Mouse (Mus musculus) left cerebral cortex, postnatal 4 days (tissue): ENCODE measurements around the gene Arhgap15. TPM values are rescaled to one million over a fixed set of nuclear protein-coding genes. Genes with fewer than 3 reads are reported as not detected.
A peak's percentile ranks its signal among the peaks of the same experiment; 100 is the strongest.

ENCODE experiments used
- DNase-seq: peaks from one replicate; pipeline ENCODE4 v3.0.0-alpha.2; 2022
- intact Hi-C: fragments of 180-260 bp; cut with DNase I; formaldehyde crosslinking; loops from one replicate; pipeline ENCODE4 v1.15.1; 2025
- total RNA-seq, 2 experiments: library from RNA; stranded (reverse); gene quantifications; 2 replicates each; pipeline ENCODE4 v1.2.3; 2021

Gene Arhgap15
- total RNA-seq, 2 experiments from 2014 or later, result 2.1 to 2.6 TPM

DNA sequence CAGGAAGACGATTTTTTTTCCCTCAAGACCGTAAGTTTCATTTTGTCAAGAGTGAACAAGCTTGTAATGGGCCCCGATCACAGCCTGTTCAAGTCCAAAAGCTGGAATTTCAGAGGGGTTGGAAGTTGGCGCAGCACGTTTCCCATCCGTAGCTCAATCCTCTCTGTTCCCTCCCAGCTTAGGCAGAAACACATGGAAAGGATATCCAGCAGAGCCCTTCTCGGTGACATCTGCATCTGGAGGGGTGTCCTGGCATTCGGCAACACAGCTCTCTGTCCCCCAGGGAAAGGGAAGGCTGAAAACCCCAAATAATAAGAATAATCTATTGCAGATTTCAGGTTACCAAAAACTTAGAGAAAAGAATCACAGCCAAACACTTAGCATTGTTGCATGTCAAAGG lies 354.7 kb downstream of the Arhgap15 start:
- intact Hi-C loops, result no loop called here
- no peak for DNase-seq

DNA sequence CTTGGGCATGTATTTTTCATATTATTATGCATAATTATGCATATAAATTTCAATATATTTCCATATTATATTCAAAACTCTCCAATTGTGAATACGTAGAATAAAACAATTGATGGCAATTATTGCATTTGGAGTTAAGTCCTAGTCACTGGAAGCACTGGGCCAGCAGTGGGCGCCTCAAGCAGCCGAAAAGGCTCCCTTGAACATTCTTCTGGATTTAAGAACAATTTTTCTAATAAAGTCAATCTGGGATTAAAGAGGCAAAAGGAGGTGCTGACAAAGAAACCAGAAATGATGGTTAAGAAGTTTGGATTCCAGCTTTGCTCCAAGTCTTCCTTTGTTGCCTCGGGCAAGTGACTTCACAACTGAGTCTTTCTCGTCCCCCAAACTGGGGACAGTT lies 355.1 kb downstream of the Arhgap15 start:
- peak; percentile 22 for DNase-seq
- intact Hi-C loops, result no loop called here

DNA sequence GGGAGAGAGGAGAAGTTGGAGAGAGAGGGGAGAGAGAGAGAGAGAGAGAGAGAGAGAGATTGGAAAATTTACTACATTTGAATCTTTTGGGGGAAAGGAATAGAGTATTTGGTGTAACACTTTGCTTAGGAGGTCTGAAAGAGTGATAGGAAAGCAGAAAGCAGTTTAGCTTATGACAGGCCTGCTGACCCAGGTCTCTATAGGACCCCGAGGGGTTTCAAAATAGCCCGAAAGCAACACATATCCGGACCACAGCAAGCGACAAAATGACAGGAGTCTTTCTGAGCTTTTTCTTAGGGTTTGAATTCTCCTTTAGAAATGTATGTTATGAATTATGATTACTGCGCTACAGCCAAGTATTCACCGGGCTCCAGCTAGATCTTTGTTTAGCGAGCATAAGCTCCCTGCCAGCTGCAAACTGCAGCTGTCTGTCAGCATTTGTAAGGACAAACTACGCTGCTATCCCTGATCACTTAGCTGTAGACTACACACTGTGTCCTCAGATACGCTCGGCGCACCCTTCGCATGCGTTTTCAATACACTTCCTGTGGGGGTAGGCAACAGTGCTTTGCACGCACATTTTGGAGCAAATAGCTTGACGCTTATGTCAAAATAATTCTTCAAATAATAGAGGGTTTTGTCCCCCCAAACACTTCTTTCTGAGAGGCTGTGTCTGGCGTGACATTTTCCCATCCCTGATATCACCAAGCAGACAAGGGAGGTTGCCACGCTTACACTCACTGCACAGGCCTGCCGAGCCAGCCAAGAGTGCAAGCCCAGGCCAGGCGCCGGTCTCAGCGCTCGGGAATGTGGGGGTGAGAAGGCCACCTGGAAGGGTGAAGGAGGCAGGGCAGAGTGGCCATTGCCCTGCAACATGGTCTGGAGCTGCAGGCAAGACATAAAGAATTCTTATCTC lies 355.9 kb downstream of the Arhgap15 start:
- peak; percentile 25 for DNase-seq
- intact Hi-C loops, result no loop called here

DNA sequence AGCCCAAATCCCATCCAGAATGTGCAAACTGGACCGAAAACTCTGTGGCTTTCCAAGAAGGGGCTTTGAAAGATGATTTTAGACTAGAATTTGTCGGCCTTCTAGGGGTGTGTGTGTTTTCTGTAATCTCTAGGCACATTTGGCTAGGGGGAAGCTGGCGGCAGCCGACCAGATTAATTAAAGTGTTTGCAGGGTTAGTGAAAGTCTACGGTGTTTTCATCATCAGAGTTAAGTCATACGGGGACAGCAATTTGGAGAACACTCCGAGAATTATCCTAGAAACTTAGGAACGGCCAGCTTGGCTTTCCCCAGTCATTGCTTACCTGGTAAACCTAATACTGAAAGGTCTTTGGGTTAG lies 356.6 kb downstream of the Arhgap15 start:
- DNase-seq, result no peak
- intact Hi-C loops, result no loop called here

DNA sequence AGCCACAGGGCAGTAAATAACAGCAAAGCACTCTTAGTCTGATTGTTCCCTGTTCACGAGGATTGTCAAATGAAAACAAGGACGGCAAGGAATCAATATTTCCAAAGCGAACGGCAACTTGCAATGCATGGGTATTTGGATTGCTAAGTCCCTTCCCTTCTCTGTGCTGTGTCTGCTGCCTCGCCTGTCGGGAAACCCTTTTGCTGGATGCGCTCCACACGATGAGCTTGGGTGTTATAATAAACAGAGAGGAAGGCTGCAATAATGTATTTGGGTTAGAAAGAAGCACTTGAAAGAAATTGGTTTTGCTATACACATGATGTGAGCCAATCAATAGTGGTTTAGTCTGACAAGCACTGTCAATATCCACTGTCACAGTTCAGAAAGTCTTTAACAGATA lies 357.7 kb downstream of the Arhgap15 start:
- intact Hi-C loops, result no loop called here
- DNase-seq, result no peak

DNA sequence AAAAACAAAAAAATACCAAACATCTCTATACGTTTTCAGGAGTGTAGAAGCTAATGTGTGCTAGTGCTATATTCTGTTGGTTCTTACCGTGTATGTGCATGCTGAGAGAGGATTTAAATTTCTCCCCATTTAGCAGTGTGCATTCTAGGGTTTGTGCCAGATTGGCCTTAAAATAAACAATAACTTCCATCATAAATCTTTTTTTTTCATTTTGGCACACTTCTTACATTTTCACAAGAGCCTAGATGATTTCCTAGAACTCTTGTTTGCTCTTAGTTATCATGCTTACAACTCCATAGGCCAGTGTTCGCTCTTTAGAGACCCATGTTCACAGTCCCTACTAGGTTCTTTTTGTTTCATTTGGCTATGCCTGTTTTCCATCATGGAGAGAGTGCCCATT lies 362.7 kb downstream of the Arhgap15 start:
- intact Hi-C loops, result no loop called here
- DNase-seq, result no peak

DNA sequence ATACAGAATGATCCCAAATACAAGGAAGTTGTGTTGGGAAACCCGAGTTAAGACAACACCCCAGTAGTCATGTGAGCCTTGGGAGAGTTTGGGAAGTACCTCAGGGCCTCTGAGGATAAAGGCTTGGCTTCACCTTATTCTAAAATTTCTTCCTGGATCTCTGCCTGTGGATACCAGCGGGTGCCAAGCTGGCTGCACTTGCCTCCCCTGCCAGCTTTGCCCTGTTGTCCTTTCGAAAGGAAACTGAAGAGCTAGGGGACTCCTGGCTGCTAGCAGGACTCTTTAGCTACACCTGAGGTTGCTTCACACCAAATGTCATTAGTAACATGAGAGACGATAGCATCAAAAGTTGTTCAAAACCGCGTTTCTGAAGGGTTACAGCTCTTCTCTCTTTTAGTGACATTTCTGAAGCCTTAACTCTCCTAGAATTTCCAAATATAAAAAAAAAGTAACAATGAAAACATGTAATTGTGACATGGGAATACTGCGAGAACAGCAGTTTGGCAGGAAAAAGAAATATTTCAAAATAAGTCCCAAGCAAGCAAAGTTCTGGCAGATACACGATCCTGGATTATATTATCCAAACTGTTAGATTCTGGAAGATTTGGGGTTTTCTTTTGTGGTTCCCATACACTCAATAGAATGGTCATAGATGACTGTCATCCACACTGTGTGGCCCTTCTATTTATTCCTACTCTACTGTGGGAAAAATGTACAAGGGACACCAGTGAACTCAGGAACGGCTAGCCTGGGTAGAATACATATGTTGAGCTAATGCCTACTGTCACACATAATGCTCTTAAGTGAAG lies 364.6 kb downstream of the Arhgap15 start:
- no peak for DNase-seq
- intact Hi-C loops, result no loop called here

DNA sequence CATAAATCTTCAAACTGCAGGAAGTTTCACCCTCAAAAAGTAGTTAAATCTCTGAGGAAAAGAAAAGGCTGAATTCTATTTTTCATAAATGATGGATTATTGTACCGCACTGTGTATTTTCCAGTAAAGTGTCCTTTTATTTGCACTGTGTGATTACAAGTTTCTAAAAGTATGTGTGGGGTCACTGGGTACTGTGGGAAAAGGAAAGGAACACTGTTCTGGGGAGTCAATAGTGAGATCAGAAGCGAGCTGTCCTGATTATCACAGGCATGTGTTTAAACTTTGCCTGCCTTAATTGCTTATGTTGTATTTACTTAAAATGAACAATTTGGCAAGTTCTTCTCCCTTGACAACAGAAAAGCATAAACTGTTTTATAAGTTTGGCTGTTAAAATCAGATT lies 365.7 kb downstream of the Arhgap15 start:
- DNase-seq, result no peak
- intact Hi-C loops, result no loop called here

DNA sequence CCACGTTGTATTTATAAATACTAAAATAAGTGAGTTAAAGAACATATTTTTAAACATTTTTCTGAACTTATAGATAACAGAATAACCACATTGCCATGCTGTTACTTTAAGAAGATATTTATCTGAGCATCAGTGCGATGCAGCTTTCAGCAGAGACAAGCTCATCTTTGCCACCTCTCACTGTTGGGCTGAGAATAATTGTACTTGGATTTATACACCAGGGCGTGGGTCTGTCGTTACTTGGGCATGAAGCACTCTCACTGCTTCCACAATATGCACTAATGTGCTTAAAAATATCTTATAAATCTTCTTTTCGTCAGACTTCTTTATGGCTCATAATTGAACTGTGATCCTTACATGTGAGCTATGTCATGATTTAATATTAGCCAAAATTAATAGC lies 372.5 kb downstream of the Arhgap15 start:
- intact Hi-C loops, result no loop called here

DNA sequence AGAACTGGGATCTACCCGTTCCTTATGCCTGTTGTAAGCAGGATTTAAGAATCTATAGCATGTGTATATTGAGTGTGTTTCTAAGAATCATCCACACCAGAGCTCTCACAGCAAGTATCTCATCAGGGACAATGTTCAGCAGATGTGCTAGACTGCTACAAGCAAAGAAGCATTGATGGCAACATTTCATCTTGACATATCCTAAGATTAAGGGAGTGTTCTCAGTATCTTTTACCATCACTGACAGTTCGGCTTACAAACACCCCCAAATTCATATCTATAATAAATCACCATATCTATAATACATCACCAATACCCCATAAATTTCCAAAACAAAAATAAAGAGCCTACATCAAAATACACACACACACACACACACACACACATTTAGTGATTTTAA lies 374.6 kb downstream of the Arhgap15 start:
- no peak for DNase-seq
- intact Hi-C loops, result no loop called here

More for the DNA sequence above, 372.5 kb downstream of the Arhgap15 start:
- no peak for DNase-seq

DNA sequence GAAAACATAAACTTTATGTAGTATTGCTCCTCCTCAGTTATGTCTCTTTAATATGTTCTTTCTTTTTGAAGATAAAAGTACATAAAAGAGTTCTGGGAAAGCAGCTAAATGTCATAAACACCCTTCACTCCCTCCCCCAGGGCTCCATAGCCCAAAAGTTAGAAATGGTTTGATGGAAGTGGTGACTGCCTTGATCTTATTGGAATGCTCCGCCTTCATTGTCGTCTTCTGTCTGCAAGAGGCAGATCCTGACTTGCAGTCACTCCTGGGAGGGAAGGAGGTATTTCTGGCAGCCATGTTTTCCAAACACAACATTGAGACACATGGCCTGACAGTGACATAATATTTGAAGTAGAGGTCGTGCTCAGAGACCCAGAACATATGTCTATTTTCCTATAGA lies 375.5 kb downstream of the Arhgap15 start:
- DNase-seq, result no peak
- intact Hi-C loops, result no loop called here

DNA sequence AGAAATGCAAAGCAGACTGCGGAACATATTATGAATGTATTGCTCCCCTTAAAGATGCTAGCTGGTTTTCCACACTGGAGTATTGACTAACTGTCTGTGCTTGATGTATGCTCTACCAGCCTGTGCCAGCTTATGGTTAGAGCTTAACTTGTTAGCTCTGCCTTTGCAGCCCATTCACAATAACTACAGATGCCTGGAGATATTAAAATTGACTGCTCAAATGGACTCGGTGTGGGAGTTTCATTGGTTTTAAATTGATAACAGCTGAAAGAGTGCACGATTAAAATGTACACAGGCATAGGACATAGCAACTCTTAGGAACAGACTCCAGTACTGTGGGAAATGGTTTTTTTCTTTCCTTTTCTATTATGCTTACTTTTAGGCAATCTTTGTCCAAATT lies 376.1 kb downstream of the Arhgap15 start:
- intact Hi-C loops, result no loop called here

DNA sequence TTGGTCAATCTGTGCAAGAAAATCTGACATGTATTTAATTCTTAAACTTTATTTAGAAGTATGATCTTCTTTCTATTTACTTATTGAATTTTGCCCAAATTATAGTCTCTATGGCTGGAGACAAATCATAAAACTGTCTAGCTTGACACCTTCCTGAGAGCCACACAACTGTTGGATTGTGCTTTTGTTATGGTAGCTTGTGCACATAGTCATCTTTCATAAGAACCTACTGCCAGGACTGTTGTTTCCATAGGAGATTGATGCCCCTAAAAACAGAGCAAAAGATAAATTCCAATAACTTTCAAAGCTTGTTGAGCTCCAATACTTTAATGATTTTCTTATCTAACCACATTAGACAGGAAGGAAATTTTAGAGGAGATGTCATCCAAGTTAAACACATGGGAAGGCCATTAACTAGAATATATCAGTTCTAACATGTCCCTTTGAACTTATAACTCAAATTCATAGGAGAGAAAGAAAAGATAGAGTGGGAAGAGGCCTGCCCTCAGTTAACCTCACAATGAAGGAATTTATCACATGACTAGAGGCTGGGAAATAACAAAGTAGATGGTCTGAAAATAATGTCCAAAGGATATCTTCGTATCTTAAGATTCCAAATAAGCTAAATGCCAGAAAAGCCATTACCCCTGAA lies 377.5 kb downstream of the Arhgap15 start:
- no peak for DNase-seq
- intact Hi-C loops, result no loop called here

More for the DNA sequence above, 376.1 kb downstream of the Arhgap15 start:
- DNase-seq, result no peak

DNA sequence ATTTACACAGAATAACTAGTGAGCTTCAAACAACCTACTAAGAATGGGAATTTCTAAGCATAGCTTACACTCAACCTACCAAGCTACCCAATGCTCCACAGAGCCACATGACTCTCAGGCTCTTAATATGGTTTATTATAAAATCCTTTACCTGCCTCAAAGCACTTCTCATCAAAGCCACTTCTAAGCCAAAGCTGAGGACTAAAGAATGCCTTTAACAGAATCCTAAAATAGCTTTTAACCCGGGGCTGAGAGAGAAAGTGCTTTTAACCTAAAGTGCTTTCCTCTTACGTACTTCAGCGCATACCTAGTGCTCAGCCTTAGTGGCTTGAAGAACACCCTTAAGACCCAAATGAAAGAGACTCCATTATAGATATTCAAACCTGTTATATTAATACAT lies 380.9 kb downstream of the Arhgap15 start:
- intact Hi-C loops, result no loop called here
- DNase-seq, result no peak

DNA sequence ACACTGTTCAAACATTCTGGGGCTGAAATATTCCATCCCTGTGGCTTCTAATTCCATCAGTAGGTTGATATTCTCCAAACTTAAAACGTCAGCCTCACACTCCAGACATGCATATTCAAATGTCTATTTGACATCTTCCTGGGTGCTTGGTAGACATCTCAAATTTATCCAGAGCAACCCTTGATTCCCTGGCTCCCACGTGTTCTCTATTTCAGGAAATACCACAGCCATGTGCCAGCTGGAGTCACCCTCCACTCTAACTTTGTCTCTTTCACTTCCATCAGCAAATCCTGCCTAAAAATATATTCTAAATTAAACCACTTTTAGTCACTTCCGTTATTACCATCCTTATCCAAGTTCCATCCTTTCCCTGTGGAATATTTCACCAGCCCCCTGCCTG lies 382.6 kb downstream of the Arhgap15 start:
- intact Hi-C loops, result no loop called here
- DNase-seq, result no peak

DNA sequence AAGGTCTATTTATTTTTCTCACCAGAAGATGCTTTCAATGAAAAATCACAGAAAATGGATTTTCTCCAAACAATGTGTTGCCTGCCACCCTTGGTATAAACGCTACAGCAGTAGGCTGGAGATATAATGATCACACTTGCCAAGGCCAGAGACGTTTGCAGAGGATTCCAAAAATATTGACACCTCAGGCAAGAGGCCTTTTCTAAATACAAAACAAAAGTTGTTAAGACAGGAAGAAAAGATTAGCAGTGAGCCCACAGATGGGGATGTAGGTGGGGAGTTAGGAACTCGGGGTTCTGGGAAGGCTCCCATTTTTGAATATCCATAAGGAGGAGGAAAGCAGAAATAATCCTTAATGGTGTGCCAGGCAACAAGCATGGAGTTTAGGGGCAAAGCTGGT lies 386.2 kb downstream of the Arhgap15 start:
- no peak for DNase-seq
- intact Hi-C loops, result no loop called here

DNA sequence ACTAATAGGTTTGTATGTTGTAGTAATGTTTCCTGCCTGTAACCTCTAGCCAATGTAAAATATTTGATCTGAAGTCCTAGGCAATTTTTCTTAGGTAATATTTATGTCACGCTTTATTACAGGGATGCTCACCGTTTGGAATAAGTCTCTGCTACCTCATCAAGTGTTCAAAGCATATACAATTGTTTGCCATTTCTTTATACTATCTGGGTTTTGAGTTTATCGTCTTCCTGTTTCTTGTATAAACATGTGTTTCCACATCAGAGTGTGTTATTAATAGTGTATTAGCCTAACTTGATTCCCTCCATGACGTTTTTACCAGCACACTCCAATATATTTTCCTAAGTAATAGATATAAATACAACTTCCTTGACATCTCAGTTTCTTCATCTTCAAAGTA lies 391.8 kb downstream of the Arhgap15 start:
- intact Hi-C loops, result no loop called here
- no peak for DNase-seq

DNA sequence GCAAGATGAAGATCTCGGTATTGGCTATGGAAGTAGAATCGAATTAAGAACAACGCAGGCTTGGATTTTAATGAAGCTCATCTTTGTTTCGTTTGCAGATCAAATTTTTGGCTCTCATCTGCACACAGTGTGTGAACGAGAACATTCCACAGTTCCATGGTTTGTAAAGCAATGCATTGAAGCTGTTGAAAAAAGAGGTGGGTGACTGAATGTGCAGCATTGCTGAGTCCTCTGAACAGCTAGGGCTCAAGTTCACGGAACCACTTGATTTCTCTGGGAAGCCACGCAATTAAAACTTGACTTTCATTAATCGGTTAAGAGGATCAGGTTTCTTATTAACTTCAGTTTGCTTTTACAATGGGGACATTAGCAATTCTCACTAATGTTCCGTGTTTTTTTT lies 393.5 kb downstream of the Arhgap15 start:
- no peak for DNase-seq
- intact Hi-C loops, result no loop called here

DNA sequence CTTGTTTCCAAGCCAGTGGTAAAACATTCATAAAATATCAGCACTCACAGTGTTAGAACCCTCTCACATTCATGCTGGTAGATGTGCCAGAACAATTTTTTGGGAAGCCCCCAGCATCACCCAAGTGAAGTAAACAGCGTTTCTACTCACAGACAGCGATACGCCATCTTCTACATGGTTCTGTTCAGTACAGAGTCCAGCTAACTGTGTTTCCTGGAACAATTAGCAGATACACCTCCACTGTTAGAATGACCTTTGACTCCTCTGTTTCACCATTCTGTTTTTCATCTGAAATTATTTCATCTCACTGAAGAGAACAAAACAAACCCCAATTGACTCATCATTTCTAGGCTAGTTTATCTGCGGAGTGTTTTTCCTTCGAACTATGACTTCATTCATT lies 394.0 kb downstream of the Arhgap15 start:
- no peak for DNase-seq
- intact Hi-C loops, result no loop called here

DNA sequence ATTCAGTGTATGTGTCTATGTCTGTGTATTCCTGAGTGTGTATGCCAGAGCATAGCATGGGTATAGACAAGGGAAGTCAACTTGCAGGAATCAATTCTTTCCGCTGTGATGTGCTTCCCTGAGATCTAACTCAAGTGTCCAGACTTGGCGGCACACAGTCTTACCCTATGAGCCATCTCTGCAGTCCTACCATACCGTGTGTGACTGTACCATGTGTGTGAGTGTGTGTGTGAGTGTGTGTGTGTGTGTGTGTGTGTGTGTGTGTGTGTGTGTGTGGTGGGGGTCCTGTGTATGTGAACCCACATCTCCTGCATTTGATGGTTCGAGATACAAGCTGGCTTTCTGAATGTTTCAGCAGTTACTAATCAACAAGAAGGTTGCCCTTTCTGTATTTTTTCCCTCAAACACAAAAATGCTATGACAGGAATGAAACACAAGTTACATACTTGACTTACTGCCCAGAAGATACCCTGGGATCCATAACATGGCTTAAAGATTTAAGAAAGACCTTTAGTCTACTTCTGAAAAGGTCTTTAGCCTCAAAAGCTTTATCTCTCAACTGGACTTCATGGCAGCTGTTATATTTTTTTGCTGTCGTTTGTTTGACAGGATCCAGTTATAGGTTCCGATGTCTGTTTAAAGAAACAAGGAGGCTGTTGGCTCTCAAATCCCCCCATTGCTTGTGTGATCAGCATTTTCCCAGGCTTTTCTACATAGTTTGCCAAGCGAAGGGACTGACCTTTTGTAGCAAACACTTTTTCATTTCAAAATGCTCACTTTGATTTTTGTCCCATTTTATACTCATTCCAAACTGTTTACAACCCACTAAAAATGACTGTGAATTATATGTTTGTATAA lies 397.7 kb downstream of the Arhgap15 start:
- intact Hi-C loops, result no loop called here

DNA sequence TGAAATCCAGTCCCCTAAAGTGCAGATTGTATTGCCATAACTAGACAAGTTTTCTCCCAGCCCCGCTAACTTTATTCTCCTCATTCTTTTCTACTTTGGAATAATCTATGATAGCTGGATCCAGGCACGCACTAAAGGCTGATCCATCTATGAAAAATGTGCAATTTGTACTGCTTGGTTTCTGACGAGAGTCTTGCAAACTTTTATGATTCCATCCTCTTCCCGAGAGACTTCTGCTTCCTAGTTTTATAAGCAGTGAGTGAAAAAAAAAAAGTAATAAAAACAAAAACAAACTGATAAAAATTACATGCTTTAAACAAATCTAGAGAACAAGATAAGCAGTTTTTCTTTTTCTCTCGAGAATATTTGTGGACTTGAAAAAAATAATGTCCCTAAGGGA lies 398.9 kb downstream of the Arhgap15 start:
- no peak for DNase-seq
- intact Hi-C loops, result no loop called here

More for the DNA sequence above, 397.7 kb downstream of the Arhgap15 start:
- DNase-seq, result no peak
